Mouse (Mus musculus): ENCODE measurements around the gene Car10.

- TF ChIP-seq POLR2A (IDR thresholded peaks at IDR 0.05; ENCODE audit: low read depth, low read length) (no peak), CTCF (IDR thresholded peaks at IDR 0.05; ENCODE audit: extremely low read depth, insufficient read length, insufficient replicate concordance, low read depth, low read length) (no peak)
These were observed 411.9 kb downstream of the Car10 start for GRCm38 (mm10) chr11:93509527-93510235.

Data from small intestine, adult 2 months (tissue).